Mouse (Mus musculus): ENCODE results near the gene P4hb.
"Not testable (repeated sequence)": the region's sequence is repeated elsewhere in the genome, so short reads cannot be mapped to it uniquely, and the experiment has no call there.

The P4hb gene

GRCm38 (mm10) chr11:120571122-120571521 lies 1.9 kb downstream of the P4hb start:
- DNase-seq, result peak; percentile 88

GRCm38 (mm10) chr11:120568324-120568723 lies 4.7 kb downstream of the P4hb start:
- DNase-seq, result no peak

GRCm38 (mm10) chr11:120565114-120565513 lies 7.9 kb downstream of the P4hb start:
- DNase-seq, result no peak

GRCm38 (mm10) chr11:120562949-120563348 lies 10.1 kb downstream of the P4hb start:
- peak; percentile 81 for DNase-seq

- peak; percentile 79 for DNase-seq
These were observed 11.9 kb downstream of the P4hb start for GRCm38 (mm10) chr11:120560952-120561728.

GRCm38 (mm10) chr11:120558843-120559242 lies 14.2 kb downstream of the P4hb start:
- DNase-seq, result not testable (repeated sequence)

- DNase-seq, result no peak
These were observed 17.8 kb downstream of the P4hb start for GRCm38 (mm10) chr11:120555260-120555659.

GRCm38 (mm10) chr11:120554834-120555233 lies 18.2 kb downstream of the P4hb start:
- DNase-seq, result peak; percentile 97

- DNase-seq, result no peak
These were observed 20.3 kb downstream of the P4hb start for GRCm38 (mm10) chr11:120552736-120553135.

- peak; percentile 88 for DNase-seq
These were observed 22.1 kb downstream of the P4hb start, which contains the start of gene Ppp1r27 for GRCm38 (mm10) chr11:120550810-120551440. Gene Ppp1r27 (minus strand): TSS chr11:120551132.

- peak; percentile 93 for DNase-seq
These were observed 22.9 kb downstream of the P4hb start for GRCm38 (mm10) chr11:120549986-120550809.

GRCm38 (mm10) chr11:120549168-120549945 lies 23.7 kb downstream of the P4hb start, which contains the start of gene Mcrip1:
Gene Mcrip1 (minus strand): TSS chr11:120549727.
- DNase-seq, result peak; percentile 99

- DNase-seq, result peak; percentile 89
These were observed 24.3 kb downstream of the P4hb start for GRCm38 (mm10) chr11:120548786-120549167.

GRCm38 (mm10) chr11:120548214-120548613 lies 24.8 kb downstream of the P4hb start:
- DNase-seq, result peak; percentile 90

- no peak for DNase-seq
These were observed 25.6 kb downstream of the P4hb start for GRCm38 (mm10) chr11:120547469-120547868.

- DNase-seq, result no peak
These were observed 27.1 kb downstream of the P4hb start for GRCm38 (mm10) chr11:120545964-120546363.

GRCm38 (mm10) chr11:120542376-120542775 lies 30.7 kb downstream of the P4hb start:
- no peak for DNase-seq

GRCm38 (mm10) chr11:120541907-120542306 lies 31.1 kb downstream of the P4hb start:
- peak; percentile 97 for DNase-seq

- DNase-seq, result no peak
These were observed 33.6 kb downstream of the P4hb start for GRCm38 (mm10) chr11:120539285-120540014.

GRCm38 (mm10) chr11:120538955-120539284 lies 34.1 kb downstream of the P4hb start:
- no peak for DNase-seq

GRCm38 (mm10) chr11:120538485-120538884 lies 34.6 kb downstream of the P4hb start:
- DNase-seq, result peak; percentile 98

- no peak for DNase-seq
These were observed 37.2 kb downstream of the P4hb start for GRCm38 (mm10) chr11:120535804-120536203.
